Mouse (Mus musculus) adrenal gland, postnatal 36 days (tissue): ENCODE measurements around the gene Syngr2. TPM values are rescaled to one million over a fixed set of nuclear protein-coding genes. Genes with fewer than 3 reads are reported as not detected.
"Not testable (repeated sequence)": the region's sequence is repeated elsewhere in the genome, so short reads cannot be mapped to it uniquely, and the experiment has no call there.

Source experiments
- DNase-seq, 2 experiments: peaks; one replicate each; pipeline ENCODE4 v3.0.0; 2021; ENCODE audit warnings: mixed read lengths in 1 of 2
- total RNA-seq, 2 experiments: library from RNA; stranded (reverse); gene quantifications; 2 replicates each; pipeline ENCODE4 v1.2.3; 2021

Syngr2 gene
- total RNA-seq, 2 experiments from 2014 or later: 80.4 to 97.8 TPM

DNA sequence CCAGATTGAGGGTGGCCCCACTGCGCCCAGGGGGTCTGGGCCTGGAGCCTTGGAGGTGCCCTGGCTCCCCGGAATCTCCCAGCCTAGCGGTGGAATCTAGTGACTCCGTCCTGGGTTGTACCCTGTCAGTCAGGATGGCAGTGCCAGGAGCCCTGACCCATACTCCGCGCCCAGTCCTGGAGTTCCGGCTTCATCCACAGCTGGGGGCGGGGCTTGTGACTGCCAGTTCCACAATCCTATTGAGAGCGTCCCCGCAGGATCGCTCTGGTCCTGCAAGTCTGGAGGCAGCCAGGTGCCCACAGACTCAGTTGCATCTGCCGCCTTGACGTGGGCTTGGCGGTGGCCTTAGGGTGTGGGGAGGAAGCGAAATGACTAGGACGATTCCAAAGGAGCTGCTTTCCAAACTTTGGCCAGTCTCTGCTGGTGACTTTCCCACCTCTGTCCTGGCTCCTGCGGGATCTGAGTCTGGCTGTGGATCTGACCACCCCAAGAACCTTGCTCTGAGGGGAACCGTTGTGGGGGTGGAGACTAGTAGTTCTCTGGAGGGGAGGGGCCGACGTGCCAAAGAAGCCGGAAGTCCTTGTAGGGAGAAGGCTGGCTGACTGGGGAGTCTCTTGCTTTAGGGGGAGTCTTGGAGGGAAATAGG lies 1.1 kb downstream of the Syngr2 start:
- DNase-seq: peak; percentile 95 to 97

DNA sequence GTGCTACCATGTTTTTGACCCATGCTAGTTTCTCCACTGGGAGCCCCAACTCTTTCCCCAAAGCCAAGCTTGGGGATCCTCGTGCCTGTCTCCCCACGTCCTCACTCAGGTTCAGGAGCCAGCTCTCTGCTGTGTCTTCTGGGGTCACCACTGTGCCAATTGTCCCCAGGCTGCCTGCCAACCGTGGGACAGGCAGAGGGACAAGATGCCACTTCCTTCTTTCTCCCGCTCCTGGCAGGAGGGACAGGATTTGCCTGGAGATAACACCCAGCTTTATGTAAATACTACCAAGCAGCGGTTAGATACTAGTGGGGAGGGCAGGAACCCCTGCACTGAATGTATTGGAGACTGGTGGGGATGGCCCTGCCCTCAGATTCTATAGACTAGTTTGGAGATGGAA lies 4.4 kb downstream of the Syngr2 start:
- DNase-seq: no peak

DNA sequence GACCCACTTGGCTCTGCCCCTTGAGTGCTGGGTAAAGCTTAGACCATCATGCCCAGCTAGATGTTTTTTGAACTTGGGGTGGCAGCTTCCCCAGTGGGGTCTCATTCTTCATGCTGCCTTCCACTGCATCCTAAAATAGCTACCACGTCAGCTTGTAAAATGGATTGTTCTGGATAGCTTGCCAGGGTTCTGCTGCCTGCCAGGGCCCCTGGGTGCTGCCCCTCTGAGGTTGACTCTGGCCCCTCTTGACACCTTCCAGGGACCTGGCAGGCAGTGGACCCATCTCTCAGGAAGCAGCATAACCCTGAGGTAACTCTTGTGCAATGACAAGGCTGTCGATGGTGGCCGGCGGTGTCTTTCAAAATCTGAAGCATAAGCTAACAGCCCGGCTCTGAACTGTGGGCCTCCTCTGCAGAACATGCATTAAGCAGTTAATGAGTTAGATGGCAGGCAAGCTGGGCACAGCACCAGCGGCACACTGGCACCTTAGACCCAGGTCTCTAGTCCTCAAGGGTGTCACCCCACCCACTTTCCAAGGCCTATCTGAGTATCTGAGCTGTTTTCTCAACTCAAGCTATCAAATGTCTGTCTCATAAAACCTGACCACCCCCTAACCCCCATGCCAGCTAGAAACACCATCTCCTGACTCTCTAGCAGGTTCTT lies 5.4 kb downstream of the Syngr2 start:
- DNase-seq: no peak

DNA sequence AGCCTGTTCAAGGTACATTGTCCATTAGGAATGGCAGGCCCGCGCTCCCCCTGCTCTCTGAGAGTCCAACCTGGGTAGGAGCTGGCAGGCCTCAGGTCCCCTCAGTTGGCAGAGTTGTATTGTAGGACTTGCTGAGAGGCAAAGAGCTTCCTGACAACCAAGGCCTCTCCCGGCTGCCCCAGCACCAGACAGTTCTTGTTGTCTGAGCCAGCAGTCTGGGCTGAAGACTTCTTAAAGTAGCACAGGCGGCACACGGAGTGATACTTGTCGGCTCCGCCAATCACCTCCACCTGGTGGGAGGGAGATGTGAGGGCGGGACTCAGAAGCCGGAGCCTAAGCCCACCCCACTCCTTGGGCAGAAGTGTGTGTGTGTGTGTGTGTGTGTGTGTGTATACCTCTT lies 6.4 kb downstream of the Syngr2 start:
- not testable (repeated sequence) for DNase-seq

DNA sequence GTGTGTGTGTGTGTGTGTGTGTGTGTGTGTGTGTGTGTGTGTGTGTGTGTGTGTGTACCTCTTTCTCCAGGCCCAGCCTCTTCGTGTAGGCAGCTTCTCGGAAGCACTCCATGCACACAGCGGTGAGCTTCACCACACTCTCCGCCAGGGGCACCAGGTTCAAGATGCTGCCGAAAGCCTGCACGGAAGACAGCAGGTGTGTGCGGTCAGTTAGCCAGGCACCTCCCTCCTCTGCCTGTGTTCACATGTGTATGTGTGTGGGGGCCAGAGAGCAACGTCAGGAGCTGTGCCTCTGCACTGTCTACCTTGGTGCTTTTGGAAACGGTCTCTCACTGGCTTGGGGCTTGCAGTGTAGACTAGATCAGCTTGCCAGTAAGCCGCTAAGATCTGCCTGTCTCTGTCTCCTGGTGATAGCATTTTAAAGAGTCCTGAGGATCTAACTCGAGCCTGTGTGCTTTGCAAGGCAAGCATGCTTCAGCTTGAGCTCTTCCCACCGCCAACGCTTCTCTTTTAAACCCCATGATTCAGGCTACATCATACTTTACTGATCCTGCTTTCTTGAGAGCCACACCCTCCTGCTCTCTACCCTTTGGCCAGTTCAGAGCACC lies 7.0 kb downstream of the Syngr2 start:
- DNase-seq: no peak

DNA sequence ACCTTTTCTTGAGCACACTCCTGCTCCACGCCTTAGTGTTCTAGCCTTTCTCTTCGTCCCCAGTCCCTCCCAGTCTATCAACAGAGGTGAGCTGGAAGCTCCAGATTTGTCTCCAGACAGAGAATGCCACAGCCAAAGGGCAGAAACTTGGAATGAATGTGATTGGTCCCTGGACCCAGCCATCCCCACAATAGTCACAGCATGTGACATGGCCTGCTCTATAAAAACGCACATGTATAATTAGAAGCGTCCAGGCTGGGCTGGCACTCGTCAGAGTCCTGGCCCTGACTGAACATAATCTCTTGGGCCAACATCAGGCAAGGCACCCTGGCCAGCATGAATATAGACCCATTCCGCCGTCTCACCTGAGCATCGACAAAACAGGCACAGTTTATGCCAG lies 9.6 kb downstream of the Syngr2 start:
- DNase-seq: no peak

DNA sequence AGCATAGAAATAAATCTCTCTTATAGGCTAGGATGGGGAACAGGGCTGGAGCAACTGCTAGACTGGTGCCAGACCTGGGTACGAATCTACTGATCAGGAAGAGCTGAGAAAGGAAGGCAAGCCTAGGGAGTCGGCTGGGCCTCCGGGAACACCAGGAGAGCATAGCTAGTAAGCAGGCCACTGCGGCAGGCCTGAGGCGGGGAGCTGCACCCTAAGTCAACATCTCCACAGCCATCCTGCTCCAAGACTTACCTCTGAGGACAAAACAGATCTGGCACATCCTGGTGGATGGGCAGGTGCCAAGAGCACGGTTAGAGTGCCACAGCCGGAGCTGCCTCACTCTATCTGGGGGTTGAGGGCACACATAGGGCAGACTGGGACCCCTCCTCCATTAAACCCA lies 10.7 kb downstream of the Syngr2 start:
- no peak for DNase-seq

DNA sequence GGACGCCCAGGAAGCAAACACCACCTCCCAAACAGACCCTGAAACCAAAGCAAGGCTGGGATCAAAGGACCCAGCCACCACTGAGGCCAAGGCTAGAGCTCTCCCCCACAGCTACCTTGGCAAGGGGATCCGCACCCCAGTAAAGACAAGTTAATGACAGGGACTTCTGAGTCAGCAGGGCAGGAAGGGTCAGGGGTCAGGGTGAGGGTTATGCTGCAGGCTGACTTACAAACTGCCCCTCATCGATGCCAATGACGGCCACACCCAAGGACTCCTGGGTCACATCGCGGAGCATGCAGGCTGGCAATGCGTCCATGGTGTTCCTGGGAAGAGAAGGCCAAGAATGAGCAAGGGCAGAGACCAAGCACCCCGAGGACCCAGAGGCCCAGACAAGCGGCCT lies 12.4 kb downstream of the Syngr2 start:
- DNase-seq: peak in 1 of 2 experiments; percentile 61

DNA sequence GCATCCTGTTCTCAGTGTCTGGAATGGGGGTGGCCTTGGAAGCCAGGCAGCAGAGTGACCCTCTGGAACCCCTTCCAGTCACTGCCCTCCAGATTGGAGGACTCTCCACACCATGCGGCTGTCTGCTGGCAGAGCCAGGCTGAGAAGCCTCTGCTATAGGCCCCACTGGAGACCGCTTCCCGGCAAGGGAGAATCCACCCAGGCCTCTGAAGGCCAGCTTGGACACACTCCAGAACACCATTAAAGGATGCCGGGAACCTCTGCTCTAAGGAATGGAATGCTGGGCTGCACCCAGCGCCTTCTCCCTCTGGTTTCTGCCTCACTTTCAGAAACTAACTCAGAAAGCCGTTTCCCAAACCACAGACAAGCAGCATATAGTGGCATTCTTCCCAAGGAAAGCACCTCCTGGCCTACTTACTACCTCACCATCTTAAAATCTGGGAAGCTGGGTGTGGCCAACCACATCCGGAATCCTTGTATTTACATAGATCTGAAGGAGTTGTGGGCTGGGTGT lies 13.3 kb downstream of the Syngr2 start:
- DNase-seq: peak; percentile 17 to 40

DNA sequence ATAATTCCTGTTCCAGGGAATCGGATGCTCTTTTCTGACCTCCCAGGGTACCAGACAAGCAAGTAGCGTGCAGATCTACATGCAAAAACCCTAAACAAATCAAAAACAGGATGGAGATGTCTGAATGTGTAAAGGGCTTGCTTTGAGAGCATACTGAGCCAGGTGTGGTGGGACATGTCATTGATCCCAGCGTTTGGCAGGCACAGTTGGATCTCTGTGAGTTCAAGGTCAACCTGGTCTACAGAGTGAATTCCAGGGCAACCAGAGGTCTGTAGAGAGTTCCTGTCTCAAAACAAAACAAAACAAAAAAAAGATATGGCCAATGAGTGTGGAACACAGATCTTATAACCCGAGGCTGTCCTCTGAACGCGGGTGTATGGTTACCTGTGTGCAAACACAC lies 13.9 kb downstream of the Syngr2 start:
- DNase-seq: no peak

DNA sequence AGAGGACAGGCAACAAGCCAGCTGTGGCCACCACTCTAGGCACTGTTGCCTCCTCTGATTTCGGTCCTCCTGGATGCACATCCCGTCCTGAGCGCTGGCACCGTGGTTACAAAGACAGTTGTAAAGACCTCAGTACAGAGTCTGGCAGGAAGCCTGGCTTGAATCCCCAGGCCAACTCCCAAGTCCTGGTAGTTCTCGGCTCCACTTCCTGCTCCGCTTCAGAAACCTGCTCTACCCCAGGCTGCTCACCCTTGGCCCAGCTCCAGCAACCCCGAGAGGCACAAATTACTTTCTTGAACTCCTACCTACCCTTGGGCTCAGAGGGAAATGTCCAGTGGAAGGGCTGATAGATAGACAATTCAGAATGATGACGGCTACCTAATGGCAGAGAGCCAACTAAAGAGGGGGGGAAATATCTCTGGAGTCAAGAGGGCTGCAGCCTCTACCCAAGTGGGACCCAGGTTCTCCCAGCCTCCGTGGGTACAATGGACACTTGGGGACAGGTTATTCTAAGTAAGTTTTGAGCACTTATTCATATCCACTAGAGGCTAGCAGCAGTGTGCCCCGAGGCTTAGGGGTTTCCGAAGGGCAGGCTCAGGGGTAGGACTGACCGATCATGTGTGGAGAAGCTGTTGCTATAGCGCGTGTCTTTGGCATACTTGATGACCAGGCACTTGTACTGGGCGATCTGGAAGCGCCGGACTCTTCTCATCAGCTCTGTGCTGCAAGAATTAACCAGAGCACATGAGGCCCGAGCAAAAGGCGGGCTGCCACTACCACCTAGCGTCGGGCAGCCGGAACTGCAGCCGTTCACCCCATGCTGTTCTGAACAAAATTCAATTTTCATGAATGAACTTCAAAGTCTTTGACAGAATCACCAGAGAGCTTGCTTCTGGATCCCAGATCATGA lies 14.8 kb downstream of the Syngr2 start:
- DNase-seq: peak; percentile 82 to 85

DNA sequence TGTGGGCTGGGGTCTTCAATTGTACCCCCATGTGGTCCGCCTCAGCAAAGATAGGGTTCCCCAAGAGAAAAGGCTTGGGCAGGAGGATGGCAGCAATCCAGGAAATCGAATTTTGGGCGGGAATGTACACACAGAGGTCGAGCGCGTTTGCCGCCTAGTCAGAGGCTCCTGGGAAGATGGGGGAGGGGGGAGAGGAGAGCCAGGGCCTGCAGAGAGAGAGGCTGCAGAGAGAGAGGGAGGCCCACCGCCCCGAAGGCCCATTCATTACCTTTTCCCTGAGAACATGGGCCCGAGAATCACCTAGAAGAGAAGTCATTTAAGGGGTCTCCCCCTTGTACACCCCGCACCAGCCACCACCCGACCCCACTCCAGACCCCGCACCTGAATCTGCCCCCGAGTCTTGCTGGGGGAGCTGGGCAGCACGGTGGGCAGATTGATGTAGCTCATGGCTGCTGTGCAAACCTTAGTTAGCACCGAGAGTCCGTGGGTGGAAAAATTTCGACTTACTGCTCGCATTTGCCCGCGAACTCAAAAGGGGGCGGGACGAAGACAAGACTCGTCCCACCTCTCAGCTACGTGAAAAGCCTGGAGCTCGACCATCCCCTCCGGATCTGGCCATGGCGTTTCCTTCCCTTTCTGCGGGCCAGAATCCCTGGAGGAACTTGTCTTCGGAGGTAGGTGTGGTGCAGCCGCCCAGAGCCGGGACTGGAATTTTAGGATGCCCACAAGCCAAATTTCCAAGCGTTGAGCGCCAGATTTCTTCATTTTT lies 16.0 kb downstream of the Syngr2 start, which contains the start of the genes Afmid and Tk1:
Gene Afmid, plus strand, starts transcription at position 592 of the 769 bp plus-strand sequence.
Gene Tk1, minus strand, starts transcription at position 760 of the 769 bp plus-strand sequence.
- DNase-seq: peak; percentile 78 to 83

DNA sequence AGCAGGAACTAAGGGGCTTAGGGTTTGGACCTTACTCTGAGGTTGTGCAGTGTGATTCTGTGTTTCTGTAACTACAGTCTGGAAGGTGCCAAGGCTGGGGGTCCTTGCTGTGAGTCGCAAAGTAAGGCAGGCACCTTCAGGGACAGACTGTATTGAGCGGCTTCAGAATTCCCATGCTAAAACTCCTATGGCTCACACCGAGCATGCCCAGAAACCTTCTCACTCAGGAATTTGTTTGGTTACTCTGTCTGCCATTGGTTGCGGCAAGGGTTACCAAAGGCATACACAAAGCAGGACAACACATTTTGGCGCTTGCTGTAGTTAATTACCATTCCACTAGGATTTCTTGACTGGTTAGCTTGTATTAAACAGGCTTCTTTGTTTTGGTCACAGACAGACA lies 16.7 kb downstream of the Syngr2 start:
- DNase-seq: no peak

DNA sequence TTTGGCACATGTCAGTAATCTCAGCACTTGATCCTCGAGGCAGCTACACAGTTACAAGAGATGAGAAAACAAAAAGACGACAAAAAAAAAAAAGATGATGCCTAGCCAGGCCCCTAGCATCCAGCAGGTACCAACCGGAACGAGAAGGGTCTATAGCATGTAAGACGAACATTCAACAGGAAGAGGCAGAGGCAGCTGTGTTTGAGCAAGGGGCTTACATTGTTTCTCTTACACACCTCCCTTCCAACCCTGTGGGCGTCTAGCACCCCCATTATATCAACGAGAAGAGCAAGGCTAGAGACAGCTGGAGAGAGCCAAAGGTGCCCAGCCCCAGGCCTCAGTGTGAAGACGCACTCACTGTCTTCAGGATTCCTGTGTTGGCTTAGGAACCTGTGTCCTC lies 17.4 kb downstream of the Syngr2 start:
- DNase-seq: no peak

DNA sequence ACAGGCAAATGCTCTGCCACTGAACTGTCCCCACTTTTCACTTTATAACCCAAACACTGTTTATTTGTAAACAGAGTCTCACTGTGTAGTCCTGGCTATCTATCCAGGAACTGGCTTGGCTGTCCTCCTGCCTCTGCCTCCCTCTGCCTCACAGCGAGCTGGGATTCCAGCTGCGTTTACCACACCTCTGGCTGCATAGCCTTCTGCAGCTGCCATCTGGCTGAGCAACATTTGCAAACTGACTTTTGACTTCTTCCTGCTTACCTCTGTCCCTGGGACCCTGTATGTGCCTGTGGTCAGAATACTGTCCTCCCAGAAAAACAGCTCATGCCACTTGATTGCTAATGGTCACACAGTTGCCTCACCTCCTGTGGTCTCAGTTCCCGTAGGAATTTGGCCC lies 17.9 kb downstream of the Syngr2 start:
- no peak for DNase-seq

DNA sequence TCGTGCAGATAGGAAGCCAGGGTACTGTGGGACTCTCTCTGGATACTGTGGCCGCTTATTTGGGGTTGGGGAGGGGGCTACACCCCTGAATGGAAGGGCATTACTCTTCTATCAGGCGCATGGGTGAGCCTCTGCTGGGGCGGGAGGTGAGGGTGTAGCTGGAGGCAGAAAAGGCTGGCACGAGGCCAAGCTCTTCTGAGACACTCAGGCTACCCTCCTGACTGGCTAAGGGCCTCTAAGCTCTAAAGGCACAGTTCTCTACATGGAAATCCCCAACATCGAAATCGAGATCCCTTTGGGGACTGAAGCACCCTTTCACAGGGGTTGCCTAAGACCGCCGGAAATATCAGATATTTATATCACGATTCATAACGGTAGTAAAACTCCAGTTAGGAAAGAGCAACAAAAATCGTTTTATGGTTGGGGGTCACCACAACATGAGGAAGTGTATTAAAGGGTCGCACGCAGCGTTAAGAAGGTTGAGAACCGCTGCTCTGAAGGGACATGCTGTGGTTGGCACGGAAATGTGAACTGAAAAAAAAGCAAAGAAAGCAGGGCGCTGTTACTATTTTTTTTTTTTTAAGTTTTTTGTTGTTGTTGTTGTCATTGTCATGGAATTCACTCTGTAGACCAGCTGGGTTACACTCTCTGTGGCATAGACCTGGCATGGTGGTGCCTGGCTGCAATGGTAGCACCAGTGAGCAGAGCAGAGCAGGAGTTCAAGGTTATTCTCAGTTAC lies 18.9 kb downstream of the Syngr2 start:
- peak in 1 of 2 experiments; percentile 29 for DNase-seq

DNA sequence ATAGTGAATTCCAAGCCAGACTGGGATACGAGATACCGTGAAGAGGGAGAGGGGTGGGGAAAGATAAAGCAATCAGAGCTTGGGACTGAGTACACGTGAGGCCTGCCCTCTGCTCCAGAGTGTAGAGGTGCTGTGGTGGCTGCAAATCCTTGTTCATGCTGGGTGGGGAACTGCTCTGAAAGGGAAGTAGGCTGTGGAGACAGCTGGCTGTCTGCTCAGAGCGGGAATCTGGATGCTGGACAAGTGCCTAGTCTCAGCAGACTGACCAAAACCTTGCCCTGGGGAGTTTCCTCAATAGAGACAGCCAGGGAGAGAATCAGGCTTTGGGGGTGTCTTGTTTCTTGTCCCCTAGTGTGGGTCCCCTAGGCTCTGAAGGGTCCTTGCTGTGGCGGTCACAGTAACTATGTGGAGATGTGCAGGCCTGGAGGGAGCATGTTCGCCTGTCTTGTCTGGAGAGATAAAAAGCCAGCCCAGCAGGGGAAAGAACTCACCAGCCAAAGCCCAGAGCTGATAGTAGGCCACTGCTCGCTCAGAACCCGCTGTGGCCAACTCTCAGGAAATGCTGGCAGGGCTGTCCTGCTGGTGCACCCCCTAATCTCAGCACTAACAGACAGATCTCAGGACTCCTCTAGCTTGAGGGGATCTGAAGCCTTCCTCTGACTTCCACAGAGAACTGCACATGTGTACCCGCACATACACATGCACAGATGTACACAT lies 19.6 kb downstream of the Syngr2 start:
- DNase-seq: peak; percentile 41 to 53

DNA sequence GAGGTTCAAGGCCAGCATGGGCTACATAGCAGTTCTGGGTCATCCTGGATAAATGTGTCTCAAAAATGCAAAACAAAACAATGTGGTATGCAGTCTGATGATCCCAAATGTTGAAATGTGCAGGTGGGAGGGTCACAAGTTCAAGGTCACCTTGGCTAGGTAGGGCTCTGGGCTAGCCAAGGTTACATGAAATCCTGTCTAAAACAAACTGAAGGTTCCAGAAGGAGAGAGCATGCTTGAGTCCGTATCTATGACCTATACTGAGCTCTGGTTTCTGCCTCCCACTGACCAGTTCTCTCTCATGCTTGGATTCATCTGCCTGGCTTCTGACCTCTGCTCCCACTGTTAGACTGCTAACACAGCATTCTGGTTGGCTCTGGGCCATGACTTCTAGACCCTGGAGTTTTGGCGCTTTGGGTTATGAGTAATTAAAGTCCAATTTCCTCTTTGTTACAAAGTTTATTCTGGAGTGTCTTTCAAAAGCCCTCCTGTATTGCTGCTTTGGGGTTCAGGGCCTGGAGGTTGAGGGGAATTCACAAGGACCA lies 20.3 kb downstream of the Syngr2 start:
- peak; percentile 33 to 61 for DNase-seq

DNA sequence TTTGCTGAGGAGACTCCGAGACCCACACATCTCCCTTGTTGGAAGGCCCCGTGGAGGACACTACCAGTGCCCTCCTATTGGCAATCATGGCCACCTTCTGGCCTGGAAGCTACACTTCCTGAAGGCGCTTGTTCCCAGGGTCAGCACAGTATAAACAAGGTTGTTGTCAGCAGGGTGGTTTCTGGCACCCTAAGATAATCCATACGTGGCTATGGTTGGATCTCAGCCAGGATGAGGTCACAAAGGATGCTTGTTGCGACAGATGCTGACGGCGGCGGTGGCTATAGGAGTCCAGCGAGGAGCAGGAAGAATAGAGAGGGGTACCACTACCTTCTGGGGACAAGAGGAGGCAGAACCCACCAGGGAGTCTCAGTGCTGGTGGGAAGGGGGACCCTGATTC lies 20.9 kb downstream of the Syngr2 start:
- no peak for DNase-seq
